In genomic region chr11:104045216-104045615, GRCm38 (mm10) we compare ENCODE assay signal across 25 mouse cellular contexts.
"Had no signal": no experiment of that assay in that cellular context is flagged by ENCODE, and none has a peak within 500 bp of the region (broad histone marks: within the 10 kb centered on the region; RNA-seq: fewer than 3 reads in every experiment).

No protein-coding gene starts in this region.

- H3K9ac ChIP-seq: limb, embryonic 12.5 days; limb, embryonic 15.5 days; liver, embryonic 14.5 days; liver, postnatal 0 days; lung, embryonic 14.5 days; midbrain, embryonic 13.5 days; neural tube, embryonic 12.5 days; neural tube, embryonic 15.5 days; stomach, embryonic 15.5 days had no signal

- H3K27me3 ChIP-seq: limb, embryonic 12.5 days; limb, embryonic 15.5 days; midbrain, embryonic 13.5 days; neural tube, embryonic 12.5 days; neural tube, embryonic 15.5 days; stomach, embryonic 15.5 days had no signal

- DNase-seq: kidney, adult 2 months; kidney, postnatal 25 days; layer of hippocampus, adult 9-11 months; left cerebral cortex, postnatal 4 days; liver, postnatal 0 days; lung, embryonic 14.5 days; retina, postnatal 1 day; right cerebral cortex, postnatal 14 days; right cerebral cortex, postnatal 4 days; thymus, adult 18-20 months; thymus, postnatal 36 days had no signal

- H3K36me3 ChIP-seq: limb, embryonic 12.5 days; limb, embryonic 15.5 days; midbrain, embryonic 13.5 days; neural tube, embryonic 12.5 days; neural tube, embryonic 15.5 days; stomach, embryonic 15.5 days had no signal

- H3K4me1 ChIP-seq: limb, embryonic 12.5 days; limb, embryonic 15.5 days; midbrain, embryonic 13.5 days; neural tube, embryonic 12.5 days; neural tube, embryonic 15.5 days; stomach, embryonic 15.5 days had no signal

- ATAC-seq: intestine, postnatal 0 days; liver, postnatal 0 days; lung, postnatal 0 days; midbrain, embryonic 13.5 days had no signal

- H3K27ac ChIP-seq: kidney, postnatal 0 days; layer of hippocampus, adult 2 months; left cerebral cortex, adult 2 months; limb, embryonic 12.5 days; limb, embryonic 15.5 days; liver, embryonic 14.5 days; macrophage; midbrain, embryonic 13.5 days; neural tube, embryonic 12.5 days; neural tube, embryonic 15.5 days; stomach, embryonic 15.5 days had no signal

- H3K4me3 ChIP-seq: layer of hippocampus, adult 2 months; left cerebral cortex, adult 2 months; limb, embryonic 12.5 days; limb, embryonic 15.5 days; midbrain, embryonic 13.5 days; neural tube, embryonic 12.5 days; neural tube, embryonic 15.5 days; stomach, embryonic 15.5 days had no signal

- H3K9me3 ChIP-seq: limb, embryonic 12.5 days; limb, embryonic 15.5 days; midbrain, embryonic 13.5 days; neural tube, embryonic 12.5 days; neural tube, embryonic 15.5 days; stomach, embryonic 15.5 days had no signal

- H3K4me2 ChIP-seq: limb, embryonic 12.5 days; limb, embryonic 15.5 days; liver, embryonic 11.5 days; lung, embryonic 14.5 days; midbrain, embryonic 13.5 days; neural tube, embryonic 12.5 days; neural tube, embryonic 15.5 days; stomach, embryonic 15.5 days had no signal
